Mouse (Mus musculus): ENCODE measurements around the gene Ttll9.

The Ttll9 gene

DNA sequence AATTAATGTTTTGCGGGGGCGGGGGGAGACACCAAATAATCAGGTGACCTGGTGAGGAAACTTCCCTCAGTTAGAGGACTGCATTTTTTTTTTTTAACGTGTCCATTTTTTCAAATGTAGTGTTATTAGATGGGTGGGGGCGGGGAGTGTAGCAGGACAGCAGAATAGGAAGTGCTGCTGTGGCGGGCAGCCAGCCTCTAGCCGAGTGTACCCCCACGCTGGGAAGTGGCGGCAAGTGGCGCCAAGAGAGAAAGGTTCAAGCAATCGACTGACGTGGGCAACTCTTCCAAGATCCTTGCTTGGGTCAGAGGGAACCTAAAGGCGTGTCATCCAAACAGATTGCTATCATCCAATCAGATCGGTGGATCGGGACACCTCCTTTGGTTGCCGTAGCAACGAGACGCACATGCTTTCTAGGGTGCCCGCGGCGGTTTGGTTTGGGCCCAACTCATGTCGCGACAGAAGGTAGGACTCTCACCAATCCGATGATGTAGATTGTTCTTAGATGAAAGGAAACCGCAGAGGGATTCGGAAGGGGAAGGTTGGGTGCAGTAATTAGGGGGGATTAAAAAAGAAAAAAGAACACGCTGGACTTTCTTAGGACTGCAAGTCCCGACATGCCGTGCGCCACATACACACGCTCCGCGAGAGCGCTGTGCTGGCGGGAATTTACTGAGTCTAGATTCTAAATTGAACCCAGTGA is at the start of gene Ttll9:
Ttll9 (plus strand) TSS at position 395 of the 703 bp plus-strand sequence.
- TF ChIP-seq CTCF (conservative IDR thresholded peaks at IDR 0.05; ENCODE audit: low read length) (no peak), POU5F1 (IDR thresholded peaks at IDR 0.05; ENCODE audit: borderline replicate concordance, low read length) (no peak), NANOG (IDR thresholded peaks at IDR 0.05; ENCODE audit: borderline replicate concordance, low read length) (no peak)
- Histone ChIP-seq H3K27me3 (ENCODE audit: insufficient read depth, low read length) (peaks cover 14% of the 10 kb centered on the region), H3K36me3 (ENCODE audit: insufficient read depth, low read length) (no peaks in the 10 kb centered on the region), H3K9me3 (ENCODE audit: low read length) (peaks cover 33% of the 10 kb centered on the region), H3K4me3 (replicated peaks; ENCODE audit: low read length) (peak within 1 kb of the TSS; percentile 71), H3K4me1 (replicated peaks; ENCODE audit: low read depth, low read length) (no peaks in the 10 kb centered on the region)

- TF ChIP-seq NANOG (IDR thresholded peaks at IDR 0.05; ENCODE audit: borderline replicate concordance, low read length): no peak
- no peak for TF ChIP-seq POU5F1 (IDR thresholded peaks at IDR 0.05; ENCODE audit: borderline replicate concordance, low read length)
- no peak for TF ChIP-seq CTCF (conservative IDR thresholded peaks at IDR 0.05; ENCODE audit: low read length)
- no peaks in the 10 kb centered on the region for H3K9me3 ChIP-seq (ENCODE audit: low read length)
- H3K36me3 ChIP-seq (ENCODE audit: insufficient read depth, low read length): no peaks in the 10 kb centered on the region
- peaks cover 47% of the 10 kb centered on the region for H3K4me1 ChIP-seq (replicated peaks; ENCODE audit: low read depth, low read length)
- H3K4me3 ChIP-seq (replicated peaks; ENCODE audit: low read length): no peak overlapping the region
- H3K27me3 ChIP-seq (ENCODE audit: insufficient read depth, low read length): peaks cover 79% of the 10 kb centered on the region
Measured at GRCm38 (mm10) chr2:152913471-152913870, 48.8 kb upstream of the Ttll9 start.

- no peaks in the 10 kb centered on the region for H3K36me3 ChIP-seq (ENCODE audit: insufficient read depth, low read length)
- H3K4me1 ChIP-seq (replicated peaks; ENCODE audit: low read depth, low read length): peaks cover 47% of the 10 kb centered on the region
- no peak for TF ChIP-seq POU5F1 (IDR thresholded peaks at IDR 0.05; ENCODE audit: borderline replicate concordance, low read length)
- no peak for TF ChIP-seq NANOG (IDR thresholded peaks at IDR 0.05; ENCODE audit: borderline replicate concordance, low read length)
- TF ChIP-seq CTCF (conservative IDR thresholded peaks at IDR 0.05; ENCODE audit: low read length): peak; percentile 71
- no peaks in the 10 kb centered on the region for H3K9me3 ChIP-seq (ENCODE audit: low read length)
- peak overlapping the region; percentile 59 for H3K4me3 ChIP-seq (replicated peaks; ENCODE audit: low read length)
- peaks cover 80% of the 10 kb centered on the region for H3K27me3 ChIP-seq (ENCODE audit: insufficient read depth, low read length)
Measured at GRCm38 (mm10) chr2:152914310-152915120, 47.8 kb upstream of the Ttll9 start.

DNA sequence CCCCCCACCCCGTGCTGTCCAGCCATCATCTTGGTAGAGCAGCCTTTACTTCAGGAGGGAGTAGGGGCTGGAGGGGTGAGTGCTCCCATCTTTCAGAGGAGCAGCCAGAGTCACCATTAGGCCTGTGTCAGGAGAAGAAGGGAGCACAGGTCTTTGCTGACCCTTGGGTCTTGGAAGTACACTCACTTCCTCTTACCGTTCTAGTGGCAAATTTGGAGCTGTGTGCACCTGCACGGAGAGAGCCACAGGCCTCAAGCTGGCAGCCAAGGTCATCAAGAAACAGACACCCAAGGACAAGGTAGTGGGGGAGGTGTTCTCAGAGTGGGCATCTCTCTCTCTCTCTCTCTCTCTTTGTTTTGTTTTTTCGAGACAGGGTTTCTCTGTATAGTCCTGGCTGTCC is 46.8 kb upstream of the Ttll9 start:
- Histone ChIP-seq H3K9me3 (ENCODE audit: low read length) (no peaks in the 10 kb centered on the region), H3K27me3 (ENCODE audit: insufficient read depth, low read length) (peaks cover 78% of the 10 kb centered on the region), H3K4me1 (replicated peaks; ENCODE audit: low read depth, low read length) (peaks cover 47% of the 10 kb centered on the region), H3K36me3 (ENCODE audit: insufficient read depth, low read length) (no peaks in the 10 kb centered on the region), H3K4me3 (replicated peaks; ENCODE audit: low read length) (no peak overlapping the region)
- TF ChIP-seq NANOG (IDR thresholded peaks at IDR 0.05; ENCODE audit: borderline replicate concordance, low read length): no peak
- TF ChIP-seq CTCF (conservative IDR thresholded peaks at IDR 0.05; ENCODE audit: low read length): no peak
- no peak for TF ChIP-seq POU5F1 (IDR thresholded peaks at IDR 0.05; ENCODE audit: borderline replicate concordance, low read length)

GRCm38 (mm10) chr2:152916111-152916510 is 46.2 kb upstream of the Ttll9 start:
- H3K4me1 ChIP-seq (replicated peaks; ENCODE audit: low read depth, low read length): peaks cover 42% of the 10 kb centered on the region
- H3K36me3 ChIP-seq (ENCODE audit: insufficient read depth, low read length): no peaks in the 10 kb centered on the region
- H3K27me3 ChIP-seq (ENCODE audit: insufficient read depth, low read length): peaks cover 77% of the 10 kb centered on the region
- no peaks in the 10 kb centered on the region for H3K9me3 ChIP-seq (ENCODE audit: low read length)
- no peak for TF ChIP-seq POU5F1 (IDR thresholded peaks at IDR 0.05; ENCODE audit: borderline replicate concordance, low read length)
- TF ChIP-seq CTCF (conservative IDR thresholded peaks at IDR 0.05; ENCODE audit: low read length): no peak
- no peak for TF ChIP-seq NANOG (IDR thresholded peaks at IDR 0.05; ENCODE audit: borderline replicate concordance, low read length)
- no peak overlapping the region for H3K4me3 ChIP-seq (replicated peaks; ENCODE audit: low read length)

GRCm38 (mm10) chr2:152917671-152918070 is 44.6 kb upstream of the Ttll9 start:
- H3K9me3 ChIP-seq (ENCODE audit: low read length): no peaks in the 10 kb centered on the region
- H3K27me3 ChIP-seq (ENCODE audit: insufficient read depth, low read length): peaks cover 68% of the 10 kb centered on the region
- no peak overlapping the region for H3K4me3 ChIP-seq (replicated peaks; ENCODE audit: low read length)
- TF ChIP-seq NANOG (IDR thresholded peaks at IDR 0.05; ENCODE audit: borderline replicate concordance, low read length) (no peak), POU5F1 (IDR thresholded peaks at IDR 0.05; ENCODE audit: borderline replicate concordance, low read length) (no peak), CTCF (conservative IDR thresholded peaks at IDR 0.05; ENCODE audit: low read length) (no peak)
- H3K36me3 ChIP-seq (ENCODE audit: insufficient read depth, low read length): no peaks in the 10 kb centered on the region
- H3K4me1 ChIP-seq (replicated peaks; ENCODE audit: low read depth, low read length): peaks cover 36% of the 10 kb centered on the region

DNA sequence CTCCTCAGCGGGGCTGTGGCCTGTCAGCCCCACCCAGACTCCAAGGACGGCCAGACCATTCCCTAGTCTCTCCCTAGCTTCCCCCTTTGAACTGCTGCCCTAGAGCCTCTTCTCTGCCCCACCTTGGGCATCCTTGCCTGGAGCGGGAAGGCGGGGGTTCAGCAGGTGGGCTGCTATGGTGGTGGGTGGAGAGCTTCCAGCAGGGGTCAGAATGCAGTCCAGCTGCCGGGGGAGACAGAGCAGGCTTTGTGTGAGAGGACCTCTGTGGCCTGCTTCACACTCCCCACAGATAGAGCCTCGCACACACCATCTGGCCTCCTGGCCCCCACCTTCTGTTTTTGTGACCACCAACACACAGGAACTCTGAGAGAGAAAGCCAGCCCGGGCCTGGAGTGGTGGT is 39.9 kb upstream of the Ttll9 start:
- Histone ChIP-seq H3K4me1 (replicated peaks; ENCODE audit: low read depth, low read length) (peaks cover 29% of the 10 kb centered on the region), H3K36me3 (ENCODE audit: insufficient read depth, low read length) (no peaks in the 10 kb centered on the region), H3K4me3 (replicated peaks; ENCODE audit: low read length) (no peak overlapping the region), H3K27me3 (ENCODE audit: insufficient read depth, low read length) (peaks cover 70% of the 10 kb centered on the region), H3K9me3 (ENCODE audit: low read length) (no peaks in the 10 kb centered on the region)
- TF ChIP-seq POU5F1 (IDR thresholded peaks at IDR 0.05; ENCODE audit: borderline replicate concordance, low read length) (no peak), NANOG (IDR thresholded peaks at IDR 0.05; ENCODE audit: borderline replicate concordance, low read length) (no peak), CTCF (conservative IDR thresholded peaks at IDR 0.05; ENCODE audit: low read length) (no peak)

GRCm38 (mm10) chr2:152923621-152924020 is 38.7 kb upstream of the Ttll9 start:
- H3K4me1 ChIP-seq (replicated peaks; ENCODE audit: low read depth, low read length): peaks cover 31% of the 10 kb centered on the region
- H3K9me3 ChIP-seq (ENCODE audit: low read length): no peaks in the 10 kb centered on the region
- TF ChIP-seq CTCF (conservative IDR thresholded peaks at IDR 0.05; ENCODE audit: low read length): no peak
- no peak for TF ChIP-seq POU5F1 (IDR thresholded peaks at IDR 0.05; ENCODE audit: borderline replicate concordance, low read length)
- no peak for TF ChIP-seq NANOG (IDR thresholded peaks at IDR 0.05; ENCODE audit: borderline replicate concordance, low read length)
- no peak overlapping the region for H3K4me3 ChIP-seq (replicated peaks; ENCODE audit: low read length)
- H3K27me3 ChIP-seq (ENCODE audit: insufficient read depth, low read length): peaks cover 68% of the 10 kb centered on the region
- no peaks in the 10 kb centered on the region for H3K36me3 ChIP-seq (ENCODE audit: insufficient read depth, low read length)

Data from E14TG2a.4 (cell line).